Mouse (Mus musculus): ENCODE measurements at regions not wholly inside any gene's neighbourhood (a gene's known extent, or its start where the extent isn't known, plus 50 kb on each side); places are given as distances from the start of the nearest gene placed in this dataset.

GRCm38 (mm10) chr9:116511450-116511849 is 336.3 kb upstream of the Tgfbr2 start:
- no peak for ATAC-seq (replicated peaks; ENCODE audit: low FRiP score, low TSS enrichment, poor library complexity, severe bottlenecking)

- no peak for ATAC-seq (replicated peaks; ENCODE audit: low FRiP score, low TSS enrichment, poor library complexity, severe bottlenecking)
Observed at GRCm38 (mm10) chr9:116507756-116508155, 332.6 kb upstream of the Tgfbr2 start.

GRCm38 (mm10) chr9:116502831-116503230 is 327.7 kb upstream of the Tgfbr2 start:
- ATAC-seq (replicated peaks; ENCODE audit: low FRiP score, low TSS enrichment, poor library complexity, severe bottlenecking), result no peak

- ATAC-seq (replicated peaks; ENCODE audit: low FRiP score, low TSS enrichment, poor library complexity, severe bottlenecking), result no peak
Observed at GRCm38 (mm10) chr9:116500951-116501350, 325.8 kb upstream of the Tgfbr2 start.

- ATAC-seq (replicated peaks; ENCODE audit: low FRiP score, low TSS enrichment, poor library complexity, severe bottlenecking), result no peak
Observed at GRCm38 (mm10) chr9:116491227-116491626, 316.1 kb upstream of the Tgfbr2 start.

- peak; percentile 70 for ATAC-seq (replicated peaks; ENCODE audit: low FRiP score, low TSS enrichment, poor library complexity, severe bottlenecking)
Observed at GRCm38 (mm10) chr9:116489787-116490186, 314.6 kb upstream of the Tgfbr2 start.

GRCm38 (mm10) chr9:116489273-116489672 is 314.1 kb upstream of the Tgfbr2 start:
- ATAC-seq (replicated peaks; ENCODE audit: low FRiP score, low TSS enrichment, poor library complexity, severe bottlenecking), result no peak

GRCm38 (mm10) chr9:116477309-116477708 is 302.1 kb upstream of the Tgfbr2 start:
- no peak for ATAC-seq (replicated peaks; ENCODE audit: low FRiP score, low TSS enrichment, poor library complexity, severe bottlenecking)

GRCm38 (mm10) chr9:116475206-116475955 is 300.2 kb upstream of the Tgfbr2 start:
- ATAC-seq (replicated peaks; ENCODE audit: low FRiP score, low TSS enrichment, poor library complexity, severe bottlenecking), result no peak

GRCm38 (mm10) chr9:116472855-116473254 is 297.7 kb upstream of the Tgfbr2 start:
- no peak for ATAC-seq (replicated peaks; ENCODE audit: low FRiP score, low TSS enrichment, poor library complexity, severe bottlenecking)

- ATAC-seq (replicated peaks; ENCODE audit: low FRiP score, low TSS enrichment, poor library complexity, severe bottlenecking), result no peak
Observed at GRCm38 (mm10) chr9:116468569-116469250, 293.6 kb upstream of the Tgfbr2 start.

GRCm38 (mm10) chr9:116466336-116466735 is 291.2 kb upstream of the Tgfbr2 start:
- no peak for ATAC-seq (replicated peaks; ENCODE audit: low FRiP score, low TSS enrichment, poor library complexity, severe bottlenecking)

- ATAC-seq (replicated peaks; ENCODE audit: low FRiP score, low TSS enrichment, poor library complexity, severe bottlenecking), result no peak
Observed at GRCm38 (mm10) chr9:116464626-116465025, 289.5 kb upstream of the Tgfbr2 start.

GRCm38 (mm10) chr9:116462232-116462631 is 287.1 kb upstream of the Tgfbr2 start:
- no peak for ATAC-seq (replicated peaks; ENCODE audit: low FRiP score, low TSS enrichment, poor library complexity, severe bottlenecking)

- ATAC-seq (replicated peaks; ENCODE audit: low FRiP score, low TSS enrichment, poor library complexity, severe bottlenecking), result no peak
Observed at GRCm38 (mm10) chr9:116460022-116460421, 284.9 kb upstream of the Tgfbr2 start.

GRCm38 (mm10) chr9:116452050-116452449 is 276.9 kb upstream of the Tgfbr2 start:
- ATAC-seq (replicated peaks; ENCODE audit: low FRiP score, low TSS enrichment, poor library complexity, severe bottlenecking), result no peak

- no peak for ATAC-seq (replicated peaks; ENCODE audit: low FRiP score, low TSS enrichment, poor library complexity, severe bottlenecking)
Observed at GRCm38 (mm10) chr9:116450829-116451228, 275.7 kb upstream of the Tgfbr2 start.

- ATAC-seq (replicated peaks; ENCODE audit: low FRiP score, low TSS enrichment, poor library complexity, severe bottlenecking), result no peak
Observed at GRCm38 (mm10) chr9:116447734-116448133, 272.6 kb upstream of the Tgfbr2 start.

- no peak for ATAC-seq (replicated peaks; ENCODE audit: low FRiP score, low TSS enrichment, poor library complexity, severe bottlenecking)
Observed at GRCm38 (mm10) chr9:116438580-116438979, 263.4 kb upstream of the Tgfbr2 start.

- ATAC-seq (replicated peaks; ENCODE audit: low FRiP score, low TSS enrichment, poor library complexity, severe bottlenecking), result no peak
Observed at GRCm38 (mm10) chr9:116434414-116434813, 259.3 kb upstream of the Tgfbr2 start.

GRCm38 (mm10) chr9:116429061-116429460 is 253.9 kb upstream of the Tgfbr2 start:
- no peak for ATAC-seq (replicated peaks; ENCODE audit: low FRiP score, low TSS enrichment, poor library complexity, severe bottlenecking)
